Mouse (Mus musculus) lung, postnatal 0 days (tissue): ENCODE results near the gene Smpdl3b. TPM values are rescaled to one million over a fixed set of nuclear protein-coding genes. Genes with fewer than 3 reads are reported as not detected.
A peak's percentile ranks its signal among the peaks of the same experiment; 100 is the strongest.
"Not testable (repeated sequence)": the region's sequence is repeated elsewhere in the genome, so short reads cannot be mapped to it uniquely, and the experiment has no call there.

ENCODE experiments used
- ATAC-seq: fragments of 200-750 bp; cut with Nextera tagmentation; 2 replicates; pipeline ENCODE4 v1.8.0; 2017; ENCODE audit warnings: moderate library complexity
- DNase-seq: peaks from one replicate; pipeline ENCODE4 v3.0.0-alpha.2; 2016; ENCODE audit warnings: low spot score
- H3K27ac ChIP-seq: fragments of 300-500 bp; sonication (generic); 2 replicates; pipeline ENCODE4 v1.5.1; 2014; ENCODE audit warnings: antibody characterized with exemption, mild to moderate bottlenecking, low read length, mixed read lengths
- H3K27me3 ChIP-seq: fragments of 300-500 bp; sonication (generic); replicated peaks from 2 replicates; pipeline ENCODE4 v1.6.1; 2014; ENCODE audit warnings: low read length, mixed read lengths; ENCODE audit not compliant: insufficient read depth
- H3K36me3 ChIP-seq: fragments of 300-500 bp; sonication (generic); 2 replicates; pipeline ENCODE4 v1.6.1; 2014; ENCODE audit warnings: low read length, mixed read lengths; ENCODE audit not compliant: insufficient read depth
- H3K4me1 ChIP-seq: fragments of 300-500 bp; sonication (generic); 2 replicates; pipeline ENCODE4 v1.6.1; 2014; ENCODE audit warnings: antibody characterized with exemption, low read depth, low read length, mixed read lengths; ENCODE audit not compliant: insufficient read depth
- H3K4me2 ChIP-seq: fragments of 300-500 bp; sonication (generic); replicated peaks from 2 replicates; pipeline ENCODE4 v1.6.1; 2014; ENCODE audit warnings: low read depth, mild to moderate bottlenecking, low read length, moderate library complexity, mixed read lengths
- H3K4me3 ChIP-seq: fragments of 300-500 bp; sonication (generic); 2 replicates; pipeline ENCODE4 v1.5.1; 2014; ENCODE audit warnings: low read depth, low read length
- H3K9ac ChIP-seq: fragments of 300-500 bp; sonication (generic); replicated peaks from 2 replicates; pipeline ENCODE4 v1.6.1; 2014; ENCODE audit warnings: low read depth, mild to moderate bottlenecking
- H3K9me3 ChIP-seq: fragments of 300-500 bp; sonication (generic); 2 replicates; pipeline ENCODE4 v1.6.1; 2016; ENCODE audit warnings: low read length, mixed read lengths
- CTCF ChIP-seq: IDR thresholded peaks from 2 replicates; pipeline ENCODE4 v1.5.1; 2016; ENCODE audit warnings: antibody characterized with exemption, mild to moderate bottlenecking
- EP300 ChIP-seq: IDR thresholded peaks from 2 replicates; pipeline ENCODE4 v1.6.1; 2016; ENCODE audit warnings: antibody characterized with exemption, mild to moderate bottlenecking, control low read depth
- WGBS: fragments of 180-500 bp; shearing (Covaris S2); extraction: QIAGEN DNeasy Blood & Tissue Kit; methylation state at CpG from one replicate; pipeline ENCODE4 v1.1.7; 2014; 5-methylcytosine and 5-hydroxymethylcytosine counted together
- polyA plus RNA-seq: library from polyadenylated mRNA; unstranded; fragments of >200 nt; fragmentation: Nextera tagmentation; extraction: Ambion mirVana; gene quantifications from 2 replicates; pipeline ENCODE4 v1.2.1, GENCODE M21; 2015

Gene Smpdl3b
- polyA plus RNA-seq, 1 experiment from 2014 or later, result 3.7 TPM

DNA sequence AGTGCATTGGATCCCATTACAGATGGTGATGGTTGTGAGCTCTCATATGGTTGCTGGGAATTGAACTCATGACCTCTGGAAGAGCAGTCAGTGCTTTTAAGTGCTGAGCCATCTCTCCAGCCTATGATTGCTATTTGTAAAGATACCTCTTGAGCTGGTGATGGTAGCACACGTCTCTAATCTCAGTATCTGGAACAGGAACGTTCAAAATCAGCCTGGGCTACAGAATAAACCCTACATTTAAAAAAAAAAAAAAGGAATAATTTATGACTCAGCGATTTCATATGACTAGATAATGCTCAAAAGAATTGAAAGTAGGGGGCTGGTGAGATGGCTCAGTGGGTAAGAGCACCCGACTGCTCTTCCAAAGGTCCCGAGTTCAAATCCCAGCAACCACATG lies 46.2 kb upstream of the Smpdl3b start:
- Histone ChIP-seq H3K9me3 (no peaks in the 10 kb centered on the region), H3K27ac (no peak overlapping the region), H3K4me1 (no peaks in the 10 kb centered on the region), H3K4me2 (no peak overlapping the region), H3K36me3 (no peaks in the 10 kb centered on the region), H3K9ac (no peak overlapping the region), H3K27me3 (no peaks in the 10 kb centered on the region), H3K4me3 (no peak overlapping the region)
- no peak for DNase-seq
- TF ChIP-seq CTCF, result no peak
- no peak for TF ChIP-seq EP300
- ATAC-seq, result no peak
- WGBS, result 84% methylated on average over 5 of the region's 5 CpGs

- H3K36me3 ChIP-seq, result no peaks in the 10 kb centered on the region
- TF ChIP-seq EP300, result no peak
- TF ChIP-seq CTCF, result no peak
- WGBS, result 50% methylated on average over 16 of the region's 16 CpGs
- ATAC-seq, result no peak
- peak; percentile 31 for DNase-seq
- H3K9me3 ChIP-seq, result no peaks in the 10 kb centered on the region
- H3K9ac ChIP-seq, result no peak overlapping the region
- no peak overlapping the region for H3K4me3 ChIP-seq
- peak overlapping the region; percentile 57; the same call in 1 of the 2 replicates for H3K27ac ChIP-seq
- H3K4me1 ChIP-seq, result no peaks in the 10 kb centered on the region
- H3K4me2 ChIP-seq, result no peak overlapping the region
- H3K27me3 ChIP-seq, result no peaks in the 10 kb centered on the region
Measured at GRCm38 (mm10) chr4:132802171-132802637, 45.2 kb upstream of the Smpdl3b start.

GRCm38 (mm10) chr4:132801176-132802077 lies 44.4 kb upstream of the Smpdl3b start:
- Histone ChIP-seq H3K4me2 (no peak overlapping the region), H3K36me3 (no peaks in the 10 kb centered on the region), H3K4me1 (no peaks in the 10 kb centered on the region), H3K27me3 (no peaks in the 10 kb centered on the region), H3K9me3 (no peaks in the 10 kb centered on the region), H3K27ac (peak overlapping the region; percentile 57; the same call in 1 of the 2 replicates), H3K4me3 (no peak overlapping the region), H3K9ac (no peak overlapping the region)
- DNase-seq (no peak), ATAC-seq (no peak)
- WGBS, result 74% methylated on average over 18 of the region's 18 CpGs
- no peak for TF ChIP-seq EP300
- TF ChIP-seq CTCF, result no peak

- H3K36me3 ChIP-seq, result no peaks in the 10 kb centered on the region
- no peak overlapping the region for H3K4me3 ChIP-seq
- no peak for ATAC-seq
- WGBS, result 76% methylated on average over 4 of the region's 4 CpGs
- H3K27me3 ChIP-seq, result 0 out of 2 replicates have a peak, but pooled peaks cover 8% of the 10 kb centered on the region
- H3K4me2 ChIP-seq, result no peak overlapping the region
- no peak overlapping the region for H3K9ac ChIP-seq
- TF ChIP-seq EP300, result no peak
- DNase-seq, result no peak
- no peaks in the 10 kb centered on the region for H3K9me3 ChIP-seq
- no peaks in the 10 kb centered on the region; the same call in 1 of the 2 replicates for H3K4me1 ChIP-seq
- H3K27ac ChIP-seq, result no peak overlapping the region
Measured at GRCm38 (mm10) chr4:132799845-132800244, 42.8 kb upstream of the Smpdl3b start.

- not testable (repeated sequence) for DNase-seq, H3K4me3 ChIP-seq, H3K9ac ChIP-seq, H3K4me2 ChIP-seq, H3K4me1 ChIP-seq, H3K27me3 ChIP-seq, H3K9me3 ChIP-seq, H3K36me3 ChIP-seq, H3K27ac ChIP-seq, ATAC-seq
- 82% methylated on average over 3 of the region's 3 CpGs for WGBS
Measured at GRCm38 (mm10) chr4:132798666-132799065, 41.6 kb upstream of the Smpdl3b start.

DNA sequence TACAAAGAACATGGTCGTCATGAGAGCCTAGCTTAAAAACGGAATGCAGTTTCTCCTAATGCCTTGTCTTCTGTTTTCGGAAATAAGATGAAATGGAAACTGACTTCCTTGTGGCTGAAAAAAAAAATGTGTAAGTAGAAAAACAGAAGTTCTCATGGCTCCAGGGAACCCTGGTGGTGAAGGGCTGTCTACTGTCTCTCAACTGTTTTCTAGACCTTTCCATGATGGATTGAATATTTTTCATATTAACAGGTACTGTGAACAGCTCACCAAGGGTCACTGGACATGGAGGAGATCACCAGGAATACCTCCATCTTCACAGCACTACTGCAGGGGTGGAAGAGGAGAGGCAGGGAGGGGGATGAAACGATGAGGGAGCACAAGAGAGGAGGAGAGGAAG lies 41.0 kb upstream of the Smpdl3b start:
- no peak overlapping the region for H3K27ac ChIP-seq
- no peak overlapping the region for H3K4me2 ChIP-seq
- H3K27me3 ChIP-seq, result 0 out of 2 replicates have a peak, but pooled peaks cover 10% of the 10 kb centered on the region
- no peaks in the 10 kb centered on the region for H3K9me3 ChIP-seq
- no peak for ATAC-seq
- peak; percentile 17 for DNase-seq
- no peaks in the 10 kb centered on the region for H3K36me3 ChIP-seq
- no peak overlapping the region for H3K4me3 ChIP-seq
- H3K4me1 ChIP-seq, result no peaks in the 10 kb centered on the region; the same call in 1 of the 2 replicates
- WGBS, result 67% methylated on average over 4 of the region's 4 CpGs
- no peak overlapping the region for H3K9ac ChIP-seq
- TF ChIP-seq EP300, result no peak
- no peak for TF ChIP-seq CTCF
